Mouse (Mus musculus) cortical plate, adult 2 months (tissue): ENCODE results near the gene Gm17606. TPM values are rescaled to one million over a fixed set of nuclear protein-coding genes. Genes with fewer than 3 reads are reported as not detected.
A peak's percentile ranks its signal among the peaks of the same experiment; 100 is the strongest.

Source experiments
- H3K27ac ChIP-seq: fragments of 200-500 bp; 2 replicates; pipeline ENCODE4 v1.5.1; 2012; ENCODE audit warnings: low read length, control low read depth, inconsistent platforms; ENCODE audit not compliant: insufficient read depth
- H3K4me1 ChIP-seq: fragments of 200-500 bp; 2 replicates; pipeline ENCODE4 v1.6.1; 2011; ENCODE audit warnings: low read length; ENCODE audit not compliant: control insufficient read depth, insufficient read depth
- H3K4me3 ChIP-seq: fragments of 200-500 bp; 2 replicates; pipeline ENCODE4 v1.5.1; 2011; ENCODE audit warnings: mild to moderate bottlenecking, low read length, control low read depth; ENCODE audit not compliant: insufficient read depth
- CTCF ChIP-seq: fragments of 200-500 bp; IDR thresholded peaks from 2 replicates; pipeline ENCODE4 v1.5.1; 2011; ENCODE audit warnings: mild to moderate bottlenecking, control low read depth, low read length; ENCODE audit not compliant: insufficient read depth; ENCODE audit errors: extremely low read depth
- POLR2A ChIP-seq: fragments of 200-500 bp; IDR thresholded peaks from 2 replicates; pipeline ENCODE4 v1.6.1; 2011; ENCODE audit warnings: mild to moderate bottlenecking, low read length, control low read depth; ENCODE audit not compliant: insufficient read depth; ENCODE audit errors: extremely low read depth
- polyA plus RNA-seq: library from polyadenylated mRNA; depleted of rRNA; stranded (reverse); fragments of >200 nt; gene quantifications from 2 replicates; pipeline ENCODE4 v1.2.3, GENCODE M21; 2012

The Gm17606 gene
- polyA plus RNA-seq, 1 experiment: not detected

GRCm38 (mm10) chr14:54638210-54638609 lies 2.5 kb upstream of the Gm17606 start:
- no peaks in the 10 kb centered on the region for H3K4me1 ChIP-seq
- H3K27ac ChIP-seq: no peak overlapping the region
- TF ChIP-seq POLR2A (no peak), CTCF (peak; percentile 51)
- H3K4me3 ChIP-seq: no peak overlapping the region

- H3K4me1 ChIP-seq: no peaks in the 10 kb centered on the region
- H3K27ac ChIP-seq: no peak overlapping the region
- no peak overlapping the region; the same call in 1 of the 2 replicates for H3K4me3 ChIP-seq
- TF ChIP-seq CTCF: no peak
- no peak for TF ChIP-seq POLR2A
These were observed 631 bp upstream of the Gm17606 start for GRCm38 (mm10) chr14:54640121-54640520.

GRCm38 (mm10) chr14:54641305-54641969 lies 685 bp downstream of the Gm17606 start, which contains the start of gene Cdh24:
Gene Cdh24 (minus strand): TSS chr14:54641364.
- 0 out of 2 replicates have a peak, but pooled peaks have one; percentile 12 for TF ChIP-seq POLR2A
- TF ChIP-seq CTCF: peak; percentile 82
- H3K27ac ChIP-seq: no peak within 1 kb of the TSS
- H3K4me1 ChIP-seq: no peaks in the 10 kb centered on the region
- H3K4me3 ChIP-seq: peak within 1 kb of the TSS; percentile 44

- Histone ChIP-seq H3K27ac (no peak overlapping the region), H3K4me3 (no peak overlapping the region), H3K4me1 (no peaks in the 10 kb centered on the region)
- TF ChIP-seq POLR2A (0 out of 2 replicates have a peak, but pooled peaks have one; percentile 5), CTCF (no peak)
These were observed 1.6 kb downstream of the Gm17606 start for GRCm38 (mm10) chr14:54642224-54642944.

GRCm38 (mm10) chr14:54643011-54643410 lies 2.3 kb downstream of the Gm17606 start:
- Histone ChIP-seq H3K4me1 (no peaks in the 10 kb centered on the region), H3K27ac (no peak overlapping the region)
- TF ChIP-seq CTCF (no peak), POLR2A (0 out of 2 replicates have a peak, but pooled peaks have one; percentile 0)

GRCm38 (mm10) chr14:54644294-54644693 lies 3.5 kb downstream of the Gm17606 start:
- Histone ChIP-seq H3K4me1 (no peaks in the 10 kb centered on the region; the same call in 1 of the 2 replicates), H3K4me3 (no peak overlapping the region), H3K27ac (no peak overlapping the region)
- TF ChIP-seq POLR2A: no peak
- no peak for TF ChIP-seq CTCF

More at GRCm38 (mm10) chr14:54643011-54643410, 2.3 kb downstream of the Gm17606 start:
- H3K4me3 ChIP-seq: no peak overlapping the region

GRCm38 (mm10) chr14:54646455-54646854 lies 5.7 kb downstream of the Gm17606 start:
- Histone ChIP-seq H3K4me1 (peaks cover 4% of the 10 kb centered on the region; the same call in 1 of the 2 replicates), H3K27ac (no peak overlapping the region), H3K4me3 (no peak overlapping the region)
- TF ChIP-seq POLR2A: no peak
- TF ChIP-seq CTCF: no peak

GRCm38 (mm10) chr14:54646898-54647636 lies 6.3 kb downstream of the Gm17606 start:
- TF ChIP-seq POLR2A: no peak
- 0 out of 2 replicates have a peak, but pooled peaks have one; percentile 14 for TF ChIP-seq CTCF
- no peak overlapping the region for H3K27ac ChIP-seq
- H3K4me3 ChIP-seq: no peak overlapping the region
- peaks cover 4% of the 10 kb centered on the region; the same call in 1 of the 2 replicates for H3K4me1 ChIP-seq

GRCm38 (mm10) chr14:54647900-54648299 lies 7.1 kb downstream of the Gm17606 start:
- Histone ChIP-seq H3K4me1 (peaks cover 7% of the 10 kb centered on the region; the same call in 1 of the 2 replicates), H3K27ac (no peak overlapping the region), H3K4me3 (no peak overlapping the region)
- TF ChIP-seq CTCF (no peak), POLR2A (no peak)
